Mouse (Mus musculus): ENCODE results near the gene Naa50.

Gene Naa50

GRCm38 (mm10) chr16:44139536-44140185, at the start of gene Naa50, which contains the start of gene Atp6v1a:
Gene Naa50, plus strand, starts transcription at chr16:44139830.
Gene Atp6v1a, minus strand, starts transcription at chr16:44139705.
- peak; percentile 91 for DNase-seq (ENCODE audit: low spot score)

GRCm38 (mm10) chr16:44099377-44099776, 40.3 kb upstream of the Naa50 start:
- no peak for DNase-seq (ENCODE audit: low spot score)

DNA sequence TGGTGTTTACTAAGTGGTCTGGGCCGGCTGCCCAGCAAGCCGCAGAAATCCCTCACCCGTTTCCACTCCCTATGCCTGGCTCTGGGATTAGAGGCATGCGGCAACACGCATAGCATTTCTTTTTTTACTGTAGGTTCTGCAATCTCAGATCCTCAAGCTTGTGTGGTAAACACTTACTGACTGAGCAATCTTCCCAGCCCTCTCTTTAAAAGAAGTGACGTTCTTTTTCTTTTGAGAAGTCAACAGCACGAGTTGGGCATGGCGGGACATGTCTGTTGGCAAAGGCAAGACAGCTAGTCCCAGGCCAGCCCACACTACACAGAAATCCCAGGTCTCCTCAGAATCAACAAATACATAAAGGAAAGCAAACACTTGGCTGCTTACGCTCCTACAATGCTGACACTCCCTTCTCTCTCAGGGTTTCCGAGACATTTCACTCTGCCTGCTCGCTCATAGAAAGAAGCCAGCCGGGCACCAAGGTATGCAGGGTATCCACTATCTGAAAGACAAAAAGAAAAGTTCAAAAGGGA, 38.4 kb upstream of the Naa50 start:
- no peak for DNase-seq (ENCODE audit: low spot score)

GRCm38 (mm10) chr16:44102925-44103324, 36.7 kb upstream of the Naa50 start:
- no peak for DNase-seq (ENCODE audit: low spot score)

GRCm38 (mm10) chr16:44103806-44104766, 35.5 kb upstream of the Naa50 start:
- no peak for DNase-seq (ENCODE audit: low spot score)

GRCm38 (mm10) chr16:44105211-44105610, 34.4 kb upstream of the Naa50 start:
- DNase-seq (ENCODE audit: low spot score): no peak

GRCm38 (mm10) chr16:44109002-44109401, 30.6 kb upstream of the Naa50 start:
- peak; percentile 67 for DNase-seq (ENCODE audit: low spot score)

- DNase-seq (ENCODE audit: low spot score): no peak
Measured at GRCm38 (mm10) chr16:44119753-44120501, 19.7 kb upstream of the Naa50 start.

DNA sequence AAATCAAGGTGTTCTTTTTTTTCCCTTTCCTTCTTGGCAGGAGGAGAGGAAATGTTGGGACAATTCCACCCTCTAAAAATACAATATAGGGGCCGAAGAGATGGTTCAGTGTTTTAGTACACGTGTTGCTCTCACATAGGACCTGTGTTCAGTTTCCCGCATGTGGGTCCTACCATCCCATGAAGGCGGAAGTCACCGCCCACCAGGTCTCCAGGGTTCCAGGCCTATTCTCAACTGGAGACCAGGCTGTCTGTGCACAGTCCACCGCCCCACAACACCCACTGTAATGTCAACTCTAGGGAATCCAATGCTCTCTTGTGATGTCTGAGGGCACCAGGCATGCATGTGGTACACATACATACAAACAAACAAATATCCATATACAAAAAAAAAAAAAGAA, 17.5 kb upstream of the Naa50 start:
- no peak for DNase-seq (ENCODE audit: low spot score)

DNA sequence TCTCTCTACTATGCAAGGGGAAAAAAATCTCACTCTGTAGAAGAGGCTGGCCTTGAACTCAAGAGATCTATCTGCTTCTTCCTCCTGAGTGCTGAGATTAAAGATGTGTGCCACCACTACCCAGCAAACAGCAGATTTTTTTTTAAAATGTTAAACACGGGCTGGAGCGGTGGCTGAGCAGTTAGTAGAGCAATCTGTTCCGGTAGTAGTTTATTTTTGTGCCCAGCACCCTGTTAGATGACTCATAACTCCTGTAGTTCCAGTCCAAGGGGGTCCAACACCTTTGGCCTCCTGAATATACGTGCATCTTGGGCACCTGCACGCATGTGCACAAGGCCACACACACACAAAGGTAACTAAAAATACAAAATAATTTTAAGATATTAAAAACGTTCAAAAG, 17.1 kb upstream of the Naa50 start:
- DNase-seq (ENCODE audit: low spot score): no peak

DNA sequence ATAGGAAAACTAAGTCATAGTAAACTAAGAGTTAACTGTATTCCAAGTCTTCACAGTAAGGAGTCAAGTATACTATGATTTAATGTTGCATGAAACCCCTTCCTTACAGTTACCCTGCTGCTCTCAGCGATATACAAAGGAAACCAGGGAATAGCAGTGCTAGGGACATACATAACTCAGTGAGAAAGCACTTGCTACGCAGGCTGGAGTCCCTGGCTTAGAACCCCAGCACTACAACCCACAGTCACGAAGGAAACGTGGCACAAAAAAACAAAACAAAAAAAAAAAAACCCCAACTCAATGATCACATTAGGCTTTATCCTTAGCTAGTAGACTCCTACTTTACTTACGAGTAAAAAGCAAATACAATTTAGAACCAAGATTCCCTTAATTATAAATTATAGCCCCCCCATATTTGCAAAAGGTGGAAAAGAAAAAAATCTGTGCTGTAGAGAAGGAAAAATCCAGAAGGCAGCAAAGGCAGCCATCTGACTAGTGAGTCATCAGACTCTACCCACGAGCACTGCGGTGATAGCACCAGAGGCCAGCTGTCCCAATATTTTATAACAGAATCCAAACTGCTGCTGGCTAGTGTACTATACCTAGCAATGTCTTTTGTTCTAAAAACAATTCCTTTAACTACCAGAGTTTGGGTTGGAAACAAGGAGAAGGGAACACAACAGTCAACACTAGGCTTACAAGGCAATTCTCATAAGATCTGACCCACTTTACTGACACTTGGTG, 16.5 kb upstream of the Naa50 start:
- peak; percentile 52 for DNase-seq (ENCODE audit: low spot score)

DNA sequence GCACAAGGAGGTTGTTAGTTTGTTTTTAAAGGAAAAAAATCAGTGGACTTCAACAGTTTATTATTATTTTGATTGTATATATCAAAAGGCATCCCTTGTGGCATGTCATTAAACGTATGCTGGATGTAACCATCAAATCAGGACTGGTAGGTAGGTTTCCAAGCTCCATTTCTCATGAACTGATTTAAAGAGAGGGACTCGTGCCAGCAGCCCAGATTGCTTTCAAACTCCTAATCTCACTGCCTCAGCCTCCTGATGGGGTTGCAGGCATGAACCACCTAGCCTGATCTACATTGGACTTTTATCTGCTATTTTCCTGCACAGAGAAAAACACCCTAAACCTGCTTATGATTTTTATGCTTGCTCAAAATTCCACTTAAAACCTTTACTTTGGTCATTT, 15.8 kb upstream of the Naa50 start:
- DNase-seq (ENCODE audit: low spot score): no peak

GRCm38 (mm10) chr16:44124713-44125112, 14.9 kb upstream of the Naa50 start:
- DNase-seq (ENCODE audit: low spot score): no peak

GRCm38 (mm10) chr16:44125436-44125835, 14.2 kb upstream of the Naa50 start:
- no peak for DNase-seq (ENCODE audit: low spot score)

DNA sequence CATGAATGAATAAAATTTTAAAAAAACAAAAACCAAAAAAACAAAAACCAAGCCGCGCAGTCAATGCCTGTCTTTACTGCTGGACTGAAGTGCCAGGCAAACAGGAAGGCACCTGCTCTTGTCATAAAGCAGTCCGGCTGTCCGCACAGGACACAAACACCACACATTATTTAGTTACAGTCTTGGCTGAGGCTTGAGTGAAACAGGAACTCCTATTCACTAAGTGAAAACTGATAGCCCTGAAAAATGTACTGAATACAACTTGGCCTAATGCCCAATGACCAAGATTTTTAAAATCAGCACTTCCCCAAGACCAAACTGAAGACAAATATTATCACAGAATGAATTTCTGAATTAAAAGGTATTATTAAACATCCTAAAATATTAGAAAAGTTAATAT, 13.2 kb upstream of the Naa50 start:
- no peak for DNase-seq (ENCODE audit: low spot score)

DNA sequence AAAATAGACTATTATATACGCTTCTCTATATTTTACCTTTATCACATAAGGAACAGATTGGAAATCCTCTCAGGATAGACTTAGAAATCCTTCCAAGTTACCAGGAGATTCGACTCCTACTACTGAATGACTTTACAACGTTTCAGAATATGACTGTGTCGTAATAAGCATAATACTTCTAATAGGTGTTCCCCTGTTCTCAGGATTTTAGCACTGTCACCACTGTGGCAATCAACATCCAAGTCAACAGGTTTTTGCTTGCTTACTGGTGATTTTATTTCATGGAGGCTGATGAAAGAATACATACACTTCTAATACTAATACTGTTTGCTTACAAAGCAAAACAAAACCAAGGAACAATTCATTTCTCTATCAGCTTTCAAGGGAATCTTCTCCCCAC, 7.3 kb upstream of the Naa50 start:
- DNase-seq (ENCODE audit: low spot score): no peak

DNA sequence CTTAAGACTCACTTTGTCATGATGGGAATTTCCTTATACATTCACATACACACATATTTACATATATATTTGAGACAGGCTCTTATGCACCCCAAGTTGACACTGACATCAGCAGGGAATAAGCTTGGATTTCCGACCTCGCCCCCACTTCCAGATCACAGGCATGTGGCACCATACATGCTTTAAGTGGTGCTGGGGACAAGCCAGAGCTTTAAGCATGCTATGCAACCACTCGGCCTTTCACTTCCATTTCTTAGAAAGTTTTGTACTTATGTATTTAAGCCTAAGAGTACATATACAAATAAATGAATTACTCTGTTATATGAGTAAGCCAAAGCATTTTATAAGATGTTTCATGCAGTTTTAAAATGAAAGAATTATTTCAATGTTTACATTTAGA, 6.4 kb upstream of the Naa50 start:
- no peak for DNase-seq (ENCODE audit: low spot score)

DNA sequence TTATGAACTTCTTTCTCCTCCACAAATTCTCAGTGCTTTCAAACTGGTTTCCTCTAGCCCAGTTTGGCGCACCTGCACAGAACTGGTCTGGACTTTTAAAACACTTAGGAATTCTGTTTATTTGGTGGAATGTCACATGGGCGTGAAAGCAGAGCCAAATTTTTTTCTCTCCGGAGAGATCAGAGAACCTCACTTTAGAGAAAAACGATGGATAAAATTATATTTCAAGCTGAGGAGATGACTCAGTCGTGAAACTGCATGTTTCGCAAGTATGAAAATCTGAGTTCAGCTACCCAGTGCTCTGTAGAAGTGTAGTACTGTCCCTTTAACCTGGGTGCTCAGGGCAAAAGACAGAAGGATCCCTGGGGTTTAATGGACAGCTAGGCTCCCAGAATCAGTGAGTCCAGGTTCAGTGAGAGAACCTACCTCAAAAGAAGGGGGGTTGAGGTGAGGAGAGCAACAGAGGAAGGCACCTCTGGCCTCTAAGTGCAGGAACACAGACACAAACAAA, 3.1 kb upstream of the Naa50 start:
- no peak for DNase-seq (ENCODE audit: low spot score)

DNA sequence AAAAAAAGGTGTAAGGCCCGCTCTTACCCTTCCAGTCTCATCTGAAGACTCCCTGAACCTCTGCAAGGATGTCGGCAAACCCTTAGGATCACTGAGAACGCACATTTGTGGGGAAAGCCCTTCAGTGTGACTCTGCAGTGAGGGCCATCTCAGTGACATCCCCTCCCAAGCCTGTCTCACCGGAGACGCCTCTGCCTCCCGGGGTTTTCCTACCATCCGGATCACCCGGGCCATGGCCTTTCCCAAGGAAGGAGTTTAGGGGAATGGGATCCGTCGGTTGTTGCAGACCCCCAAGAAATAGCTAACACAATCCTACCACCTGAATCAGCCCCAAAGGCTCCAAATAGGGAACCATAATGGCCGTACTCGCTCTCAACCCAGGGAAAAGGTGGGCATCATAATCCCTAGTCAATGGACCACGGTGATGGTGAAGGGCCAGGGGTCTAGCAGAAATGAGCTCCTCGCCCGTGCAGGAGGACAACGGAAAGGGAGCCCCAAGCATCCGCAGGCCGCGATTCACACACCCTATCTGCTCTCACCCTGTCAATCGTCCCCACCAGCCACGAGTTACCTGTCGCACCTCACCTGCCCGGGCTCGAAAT, 1.2 kb upstream of the Naa50 start:
- peak; percentile 23 for DNase-seq (ENCODE audit: low spot score)

DNA sequence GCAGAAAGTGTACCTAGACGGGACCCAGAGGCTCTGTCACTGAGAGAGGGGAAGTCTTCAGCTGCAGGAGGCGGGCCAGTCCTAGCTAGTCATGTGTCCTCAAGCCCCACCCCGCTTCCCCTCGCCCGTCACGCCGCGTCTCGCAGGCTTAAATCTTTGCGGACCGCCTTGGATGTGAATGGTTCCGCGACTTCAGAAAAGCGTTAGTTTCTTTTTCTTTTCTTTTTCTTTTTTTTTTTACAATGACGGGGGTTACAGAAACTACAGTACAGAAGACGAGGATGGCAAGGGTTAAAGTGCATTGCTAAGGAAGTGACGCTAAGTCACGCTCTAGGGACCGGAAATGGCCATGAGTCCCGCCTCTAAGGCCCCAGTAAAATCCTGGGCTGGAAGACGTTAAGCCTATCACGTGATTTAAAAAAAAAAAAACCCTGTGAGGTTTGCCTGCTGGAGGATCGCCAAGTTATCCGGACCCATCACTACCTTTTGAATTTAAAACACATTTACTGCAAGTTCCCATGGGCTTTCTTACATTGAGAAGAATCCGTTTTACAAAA, 573 bp upstream of the Naa50 start:
- peak; percentile 93 for DNase-seq (ENCODE audit: low spot score)
